Mouse (Mus musculus) heart, adult 8-10 months (tissue): ENCODE data around the gene Gfap. TPM values are rescaled to one million over a fixed set of nuclear protein-coding genes. Genes with fewer than 3 reads are reported as not detected.
A peak's percentile ranks its signal among the peaks of the same experiment; 100 is the strongest.

Experiments
- DNase-seq: peaks from one replicate; pipeline ENCODE4 v3.0.0; 2022; ENCODE audit warnings: low spot score
- total RNA-seq, 4 experiments: library from RNA; stranded (reverse); gene quantifications; 2 replicates each; pipeline ENCODE4 v1.2.4; 2022

Gfap gene
- total RNA-seq, 4 experiments from 2014 or later = 0.09 to 0.38 (median 0.27) TPM

DNA sequence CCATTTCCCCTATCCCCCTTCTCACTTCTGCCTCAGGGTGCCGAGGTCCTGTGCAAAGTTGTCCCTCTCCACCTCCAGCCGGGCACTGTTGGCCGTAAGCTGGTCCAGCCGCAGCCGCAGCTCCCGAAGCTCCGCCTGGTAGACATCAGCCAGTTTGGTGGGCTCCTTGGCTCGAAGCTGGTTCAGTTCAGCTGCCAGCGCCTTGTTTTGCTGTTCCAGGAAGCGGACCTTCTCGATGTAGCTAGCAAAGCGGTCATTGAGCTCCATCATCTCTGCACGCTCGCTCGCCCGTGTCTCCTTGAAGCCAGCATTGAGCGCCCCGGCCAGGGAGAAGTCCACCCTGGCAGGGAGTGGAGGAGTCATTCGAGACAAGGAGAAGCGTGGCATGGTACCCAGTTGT is 4.1 kb downstream of the Gfap start:
- DNase-seq = no peak

DNA sequence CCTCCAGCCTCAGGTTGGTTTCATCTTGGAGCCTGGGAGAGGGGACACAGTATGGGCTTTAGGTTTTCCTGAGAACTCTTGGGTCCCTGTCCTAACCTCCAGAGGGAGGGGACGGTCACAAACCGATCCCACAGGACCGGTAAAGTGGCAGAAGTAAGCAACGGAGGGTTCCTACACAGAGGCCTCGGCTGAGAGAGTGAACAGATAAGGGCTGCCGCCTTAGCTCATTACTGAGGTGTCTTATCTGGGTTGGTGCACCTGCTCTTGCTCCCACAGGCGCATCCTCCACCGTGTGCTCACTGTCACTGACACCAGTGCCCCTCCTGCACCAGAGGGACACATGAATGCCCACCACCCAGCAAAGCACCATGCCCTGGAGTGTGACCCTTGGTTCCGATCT is 4.9 kb downstream of the Gfap start:
- DNase-seq = no peak

DNA sequence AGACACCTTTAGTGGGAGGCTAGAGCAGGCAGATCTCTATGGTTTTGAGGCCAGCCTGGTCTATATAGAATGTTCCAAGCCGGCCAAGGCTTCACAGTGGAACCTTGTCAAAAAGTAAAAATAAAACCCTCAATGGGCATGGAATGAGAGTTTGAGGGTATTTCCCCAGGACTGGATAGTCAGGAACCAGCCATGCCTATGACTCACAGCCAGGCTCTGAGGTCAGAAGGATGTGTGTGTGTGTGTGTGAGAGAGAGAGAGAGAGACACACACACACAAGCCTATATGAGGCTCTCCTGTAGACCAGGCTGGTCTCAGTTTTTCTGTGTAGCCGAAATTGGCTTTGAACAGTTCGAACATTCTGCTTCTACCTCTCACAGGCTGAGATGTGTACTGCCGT is 6.0 kb downstream of the Gfap start:
- DNase-seq = no peak

DNA sequence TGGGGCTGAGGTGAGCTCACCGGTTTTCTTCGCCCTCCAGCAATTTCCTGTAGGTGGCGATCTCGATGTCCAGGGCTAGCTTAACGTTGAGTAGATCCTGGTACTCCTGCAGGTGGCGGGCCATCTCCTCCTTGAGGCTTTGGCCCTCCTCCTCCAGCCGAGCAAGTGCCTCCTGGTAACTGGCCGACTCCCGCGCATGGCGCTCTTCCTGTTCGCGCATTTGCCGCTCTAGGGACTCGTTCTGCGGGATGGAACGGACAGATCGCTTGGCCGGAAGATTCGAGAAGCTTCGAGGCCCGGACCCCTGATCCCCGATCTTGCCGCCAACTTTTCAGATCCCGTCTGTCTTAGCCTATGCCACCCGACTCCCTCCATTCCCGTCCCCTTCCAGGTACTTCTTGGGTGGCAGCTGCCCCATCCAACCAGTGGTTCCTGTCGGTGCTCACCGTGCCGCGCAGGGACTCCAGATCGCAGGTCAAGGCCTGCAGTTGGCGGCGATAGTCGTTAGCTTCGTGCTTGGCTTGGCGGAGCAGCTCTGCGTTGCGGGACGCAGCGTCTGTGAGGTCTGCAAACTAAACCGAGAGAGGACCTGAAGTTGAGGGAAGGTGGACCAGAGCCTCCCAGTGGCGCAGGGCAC is 7.6 kb downstream of the Gfap start:
- DNase-seq = peak; percentile 47

DNA sequence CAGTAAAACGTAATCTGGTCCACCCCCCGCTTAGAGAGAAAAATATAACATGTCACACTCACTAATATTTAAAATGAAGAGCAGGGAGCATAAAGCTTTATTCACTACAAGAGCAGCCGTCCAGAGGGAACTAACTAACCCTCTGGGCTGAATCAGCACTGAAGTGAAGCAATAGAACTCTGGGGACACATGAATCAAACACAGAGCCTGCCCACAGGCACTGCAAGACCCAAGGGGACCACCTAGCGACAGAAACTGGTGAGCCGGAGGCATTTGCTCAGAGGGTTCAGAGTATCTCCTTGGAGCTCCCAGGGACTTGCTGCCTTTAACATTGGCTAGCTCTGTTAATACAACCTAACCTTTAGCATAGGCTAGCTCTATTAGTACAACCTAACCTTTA is 10.6 kb downstream of the Gfap start:
- no peak for DNase-seq

DNA sequence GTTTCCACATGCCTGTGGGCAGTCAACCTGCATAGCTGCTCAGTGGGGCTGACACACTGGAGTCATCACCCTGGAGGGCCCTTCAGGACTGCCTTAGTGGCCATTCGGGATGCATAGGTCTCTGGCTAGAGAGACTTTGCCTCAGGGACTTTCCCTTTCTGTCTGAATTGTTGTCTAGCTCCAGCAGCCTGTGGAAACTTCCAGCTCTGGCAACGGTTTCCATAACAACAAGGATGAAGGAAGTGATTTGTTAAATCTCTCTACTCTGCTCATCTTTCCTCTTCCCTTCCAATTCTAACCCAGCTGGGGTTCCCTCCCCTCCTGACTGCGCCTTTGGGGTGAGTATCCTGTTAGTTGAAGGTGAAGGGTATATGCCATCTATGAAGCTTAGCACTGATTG is 12.6 kb downstream of the Gfap start:
- DNase-seq = no peak

DNA sequence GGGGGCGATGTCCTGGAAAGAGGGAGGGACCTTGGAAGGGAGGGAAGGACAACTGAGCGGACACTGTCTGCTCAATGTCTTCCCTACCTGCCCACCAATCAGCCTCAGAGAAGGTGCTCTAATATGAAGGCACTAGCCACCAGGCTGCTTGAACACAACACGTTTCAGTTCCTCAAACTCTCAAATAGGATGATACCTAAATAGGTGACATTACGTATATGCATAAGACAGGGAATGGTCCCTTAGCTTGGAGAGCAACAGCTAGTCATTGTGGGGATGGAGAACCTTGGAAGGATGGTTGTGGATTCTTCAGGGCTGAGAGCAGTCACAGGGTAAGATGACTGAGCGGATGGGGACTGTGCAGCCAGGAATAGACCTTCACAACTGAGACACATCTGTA is 13.3 kb downstream of the Gfap start:
- no peak for DNase-seq

DNA sequence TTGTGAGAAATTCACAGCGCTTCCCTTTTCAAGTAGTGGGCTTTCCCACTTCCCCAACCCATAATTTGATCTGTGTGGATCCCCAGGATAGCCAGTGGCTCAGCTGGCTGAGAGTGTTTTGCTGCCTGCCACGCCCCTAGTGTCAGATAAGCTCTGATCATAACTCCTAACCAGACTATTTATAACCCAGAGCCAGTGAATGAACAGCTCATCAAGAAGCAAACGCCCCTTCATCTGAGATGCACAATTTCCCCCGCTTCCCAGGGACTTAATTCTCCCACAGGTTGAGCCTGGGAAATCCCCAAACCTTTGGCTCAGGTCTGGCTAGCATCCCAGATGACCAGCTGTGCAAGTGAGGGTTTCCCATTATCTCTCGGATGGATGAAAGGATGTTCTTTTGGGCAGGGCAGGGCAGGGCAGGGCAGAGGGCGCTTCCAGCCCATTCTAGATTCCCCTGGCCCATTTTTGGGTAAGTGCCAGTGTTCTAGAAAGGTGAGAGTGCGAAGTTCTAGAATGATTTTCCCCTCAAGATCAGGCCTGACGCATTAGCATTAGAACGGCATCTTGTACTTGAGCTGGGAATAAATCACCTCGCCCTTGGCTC is 16.0 kb downstream of the Gfap start, which contains the start of gene Fam187a:
Gene Fam187a, plus strand, starts transcription at position 554 of the 604 bp plus-strand sequence.
- no peak for DNase-seq

DNA sequence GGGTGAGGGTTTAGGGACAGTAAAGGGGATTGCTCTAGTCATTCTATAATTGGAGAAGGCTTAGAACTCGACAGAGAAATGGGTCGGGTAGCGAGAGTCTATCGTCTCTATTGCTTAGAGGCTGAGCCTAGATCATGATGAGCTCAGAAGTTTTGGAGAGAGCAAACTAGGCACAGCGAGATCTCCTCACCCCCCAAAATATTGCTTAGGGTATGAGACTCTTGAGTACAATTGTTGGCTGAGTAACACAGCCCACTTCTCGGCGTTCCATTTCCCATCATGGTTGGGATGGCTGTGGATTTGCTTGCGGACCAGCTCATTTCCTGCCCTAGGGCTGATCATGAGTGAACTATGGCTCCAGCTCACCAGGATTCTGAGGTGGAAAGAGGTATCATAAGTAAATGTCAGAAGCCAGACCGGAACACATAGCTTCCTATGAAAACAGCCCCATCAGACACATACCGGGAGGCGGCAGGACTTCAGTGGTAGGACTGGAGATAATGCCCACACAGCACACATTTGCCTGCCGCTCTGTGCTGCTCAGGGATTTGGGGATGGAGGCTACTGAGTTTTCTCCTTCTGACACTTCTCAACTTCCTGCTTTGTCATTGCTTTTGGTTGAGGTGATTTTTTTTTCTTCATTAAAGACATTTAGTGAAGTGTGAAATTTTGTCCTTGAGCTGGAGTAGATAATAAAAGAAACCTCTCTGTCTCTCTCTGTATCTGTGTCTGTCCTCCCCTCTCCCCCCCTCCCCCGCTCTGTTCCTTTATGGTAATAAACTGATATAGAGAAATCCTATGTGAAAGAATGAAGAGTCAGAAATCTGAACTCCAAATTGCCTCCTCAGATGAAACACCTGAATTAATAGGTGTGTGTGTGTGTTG is 19.2 kb downstream of the Gfap start:
- no peak for DNase-seq

DNA sequence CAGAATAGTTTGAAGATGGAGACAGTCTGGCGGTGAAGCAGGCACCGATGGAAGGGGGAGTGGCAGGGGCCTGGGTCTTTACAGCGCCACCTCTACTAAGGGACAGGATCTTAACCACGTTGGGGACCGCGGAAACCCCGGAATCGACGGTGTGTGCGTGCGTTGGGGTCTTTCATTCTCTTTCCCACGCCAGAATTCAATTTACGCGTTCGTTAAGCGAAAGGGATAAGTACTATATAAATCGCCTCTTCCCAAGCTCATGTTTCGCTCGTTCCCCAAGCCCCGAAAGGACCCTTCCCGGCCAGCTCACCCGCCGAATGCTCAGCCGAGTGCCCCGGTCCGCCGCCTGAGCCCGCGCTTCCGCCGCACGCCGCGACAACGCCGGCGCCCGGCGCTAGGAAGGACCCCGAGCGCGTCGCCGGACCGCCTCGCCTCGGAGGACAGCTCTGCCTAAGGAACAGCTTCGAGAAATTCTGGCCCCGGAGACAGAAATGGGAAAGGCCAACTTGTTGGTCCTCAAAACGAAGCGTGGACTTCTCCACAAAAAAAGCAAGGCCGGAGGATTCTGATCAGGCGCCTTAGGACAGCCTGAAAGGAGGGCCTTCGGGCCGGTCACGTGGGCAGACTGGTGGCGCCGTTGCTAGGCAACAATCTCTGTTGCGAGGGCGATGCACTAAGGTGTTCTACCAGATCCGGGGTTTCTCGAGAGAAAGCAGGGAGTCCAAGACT is 20.0 kb downstream of the Gfap start, which contains the start of the genes Eftud2 and Ccdc103:
Gene Eftud2, minus strand, starts transcription at position 401 of the 729 bp plus-strand sequence.
Gene Ccdc103, plus strand, starts transcription at position 620 of the 729 bp plus-strand sequence.
- DNase-seq = peak; percentile 95

DNA sequence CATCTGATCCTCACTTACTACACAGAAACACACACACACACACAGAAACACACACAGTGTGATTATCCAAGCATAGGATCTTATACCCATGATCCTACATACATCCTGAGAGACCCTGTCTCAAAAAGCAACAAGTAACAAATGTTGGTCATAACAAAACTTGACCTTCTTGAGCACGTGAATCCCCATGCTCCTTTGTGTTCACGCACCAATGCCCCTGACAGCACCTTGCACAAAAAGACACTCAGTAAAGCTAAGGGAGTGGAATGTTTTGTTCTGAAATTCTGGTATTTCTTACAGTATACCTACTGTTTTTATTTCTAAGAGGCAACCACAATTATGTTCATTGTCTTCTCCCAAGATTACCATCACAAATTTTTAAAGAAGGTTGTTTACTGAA is 21.2 kb downstream of the Gfap start:
- DNase-seq = no peak

DNA sequence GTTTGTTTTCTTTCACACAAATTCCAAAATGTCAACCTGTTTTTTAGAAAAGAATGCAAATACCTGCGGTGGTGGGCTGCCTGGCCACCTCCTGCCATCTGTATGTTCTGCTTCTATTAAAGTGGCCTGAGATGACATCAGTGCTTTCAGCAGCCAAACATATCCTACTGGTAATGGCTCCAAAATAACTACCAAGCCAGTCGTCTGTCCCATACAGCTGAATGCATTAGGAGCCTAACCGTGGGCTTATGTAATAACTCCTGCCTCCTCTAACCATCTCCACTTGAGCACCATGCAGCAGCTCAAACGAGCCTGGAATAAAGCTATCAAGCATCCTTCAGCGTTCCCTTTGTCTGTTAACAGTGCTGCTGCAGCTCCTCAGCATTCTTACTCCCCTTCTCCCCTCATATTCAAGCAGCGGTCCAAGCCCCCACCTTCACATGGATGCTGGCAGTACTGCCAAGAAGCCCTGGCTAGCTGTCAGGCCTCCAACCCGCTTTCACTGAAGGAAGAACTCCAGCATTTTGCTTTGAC is 25.8 kb downstream of the Gfap start:
- DNase-seq = no peak

DNA sequence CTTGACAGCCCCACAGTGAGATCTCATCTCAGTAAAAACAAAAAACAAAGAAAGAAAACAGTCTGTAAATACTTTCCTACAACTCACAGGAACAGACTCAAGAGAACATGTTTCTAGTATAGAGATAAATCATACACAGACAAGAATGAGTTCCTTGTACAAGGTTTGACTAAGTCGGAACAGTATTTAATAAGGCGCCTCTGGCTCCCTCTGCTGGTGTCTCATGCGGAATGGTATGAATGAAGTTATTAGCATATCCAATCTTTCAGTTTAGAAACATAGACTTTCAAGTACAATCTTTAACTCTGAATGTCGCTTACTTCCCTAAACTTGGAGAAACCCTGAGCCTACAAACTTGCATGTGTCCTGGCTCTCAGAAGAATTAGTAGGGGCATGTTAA is 36.4 kb downstream of the Gfap start:
- DNase-seq = peak; percentile 48

DNA sequence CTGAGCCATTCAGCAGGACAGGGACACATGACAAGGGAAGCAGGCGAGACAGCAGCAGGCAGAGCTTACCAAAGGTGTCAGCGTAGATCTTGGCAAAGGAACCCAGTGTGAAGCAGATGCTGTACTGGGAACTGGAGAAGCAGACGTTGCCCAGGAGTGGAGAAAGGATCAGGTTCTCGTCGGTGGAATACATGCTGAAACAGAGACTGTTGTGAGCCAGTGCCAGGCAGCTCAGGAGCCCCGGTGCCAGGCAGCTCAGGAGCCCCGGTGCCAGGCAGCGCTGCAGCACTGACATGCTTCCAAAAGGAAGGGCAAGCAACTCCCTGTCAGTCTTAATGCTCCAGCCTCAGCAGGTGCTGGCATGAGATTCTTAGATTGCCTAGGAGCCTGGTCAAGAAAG is 40.8 kb downstream of the Gfap start:
- no peak for DNase-seq

DNA sequence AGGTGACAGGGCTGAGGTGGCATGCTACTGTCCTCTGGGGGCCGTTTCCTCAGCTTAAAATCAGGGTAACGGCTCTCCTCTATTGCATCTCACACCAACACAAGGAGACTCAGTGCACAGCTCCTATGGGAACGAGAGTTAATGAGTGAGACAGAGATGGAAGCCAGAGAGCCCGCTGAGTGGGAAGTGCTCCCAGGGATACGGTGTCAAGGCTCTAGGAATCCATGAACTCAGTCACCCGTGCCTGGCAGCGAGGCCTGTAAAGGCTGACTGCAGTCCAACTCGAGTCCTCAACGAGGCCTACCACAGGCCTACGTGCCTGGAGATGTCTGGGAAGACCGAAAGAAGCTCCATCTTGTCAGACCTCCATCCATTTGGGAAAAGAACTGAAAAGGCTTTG is 41.8 kb downstream of the Gfap start:
- DNase-seq = no peak

DNA sequence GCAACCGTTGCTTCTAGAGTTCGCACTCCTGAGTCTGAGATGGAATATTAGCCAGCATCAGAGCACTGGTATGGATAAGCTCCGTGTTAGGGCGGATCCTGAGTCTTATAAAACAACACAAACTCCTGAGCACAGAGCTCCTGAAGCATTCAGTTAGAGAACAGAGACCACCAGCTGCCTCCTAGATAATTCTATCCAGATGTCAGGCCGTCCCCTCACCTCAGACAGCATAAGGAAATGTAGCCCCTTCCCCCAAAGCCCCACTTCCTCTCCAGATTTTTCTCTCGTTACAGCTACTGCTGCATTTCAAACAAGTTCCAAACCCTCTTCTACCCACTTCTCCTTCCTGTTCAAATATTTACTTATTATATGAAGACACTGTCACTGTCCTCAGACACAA is 44.8 kb downstream of the Gfap start:
- no peak for DNase-seq

DNA sequence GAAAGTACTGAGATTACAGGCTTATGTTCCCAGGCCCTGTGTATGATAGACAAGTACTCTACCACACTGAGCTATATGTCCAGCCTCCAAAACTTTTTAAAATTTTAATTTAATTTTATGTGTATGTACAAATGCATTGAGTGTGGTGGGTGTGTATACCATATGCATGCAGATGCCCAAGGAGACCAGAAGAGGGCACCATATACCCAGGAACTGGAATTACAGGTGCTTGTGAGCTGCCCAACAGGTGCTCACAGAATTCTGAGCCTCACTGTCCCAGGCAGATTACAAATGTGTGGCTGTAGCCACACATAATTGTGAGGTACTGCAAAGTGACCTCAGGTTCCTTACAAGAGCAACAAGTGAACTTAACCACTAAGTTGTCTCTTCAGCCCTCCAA is 47.0 kb downstream of the Gfap start:
- no peak for DNase-seq

DNA sequence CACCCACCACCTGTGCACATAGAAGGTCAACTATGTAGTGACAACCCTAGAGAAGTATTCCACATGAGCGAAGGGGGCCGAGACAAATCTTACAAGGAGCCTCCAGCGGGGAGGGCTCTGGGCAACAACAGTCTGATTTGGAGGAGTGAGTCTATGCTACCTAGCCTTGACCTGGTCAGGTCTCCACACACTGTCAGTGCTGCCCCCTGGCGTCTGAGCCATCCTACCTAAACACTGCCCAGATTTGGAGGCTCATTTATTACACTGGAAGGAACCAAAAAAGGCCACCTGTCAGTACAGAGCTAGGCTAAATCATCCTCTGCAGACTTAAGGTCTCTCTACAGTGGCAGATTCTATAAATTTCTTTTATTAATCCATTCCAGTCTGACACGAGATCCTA is 48.8 kb downstream of the Gfap start:
- peak; percentile 50 for DNase-seq

DNA sequence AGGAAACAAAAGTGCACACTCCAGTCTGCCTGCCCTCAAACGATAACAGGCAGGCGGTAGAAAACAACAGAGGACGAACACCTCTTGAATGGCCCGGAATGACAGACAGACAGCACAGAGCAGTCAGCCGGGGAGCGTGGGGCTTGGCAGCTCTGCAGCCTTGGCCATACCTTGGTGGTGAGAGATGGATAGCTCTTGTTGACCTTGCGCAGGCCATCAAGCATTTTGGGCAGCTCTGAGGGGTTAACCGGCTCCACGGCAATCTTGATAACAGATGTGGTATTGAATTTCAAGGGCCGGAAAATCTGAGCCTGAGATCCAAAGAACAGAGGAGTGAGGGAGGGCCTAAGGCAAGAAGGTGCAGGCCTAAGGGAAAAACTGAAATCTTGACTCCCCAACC is 54.8 kb downstream of the Gfap start:
- no peak for DNase-seq

DNA sequence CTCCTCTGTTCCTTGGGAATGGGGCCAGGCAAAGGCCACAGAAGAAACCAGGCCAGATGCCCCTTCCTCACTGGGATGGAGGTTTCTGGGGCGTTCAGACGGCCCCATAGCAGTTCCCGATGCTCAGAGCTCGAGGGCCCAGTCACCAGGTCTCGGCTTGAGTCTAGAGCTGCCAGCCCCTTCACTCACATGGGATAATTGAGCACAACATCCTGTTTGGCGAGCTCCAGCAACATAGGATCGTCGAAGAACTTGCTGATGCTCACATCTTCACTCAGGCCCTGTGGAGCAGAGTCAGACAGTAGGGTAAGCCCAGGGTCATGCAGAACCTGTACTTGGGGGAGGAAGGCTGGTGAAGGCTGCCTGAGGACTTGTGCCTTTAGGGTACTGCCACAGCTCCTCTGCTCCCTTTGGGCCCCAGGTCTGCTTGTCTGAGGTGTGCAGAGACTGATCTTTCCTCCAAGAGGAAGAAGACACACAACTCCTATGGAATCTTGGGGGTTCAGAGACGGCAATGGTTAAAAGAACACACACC is 62.0 kb downstream of the Gfap start:
- DNase-seq = no peak

DNA sequence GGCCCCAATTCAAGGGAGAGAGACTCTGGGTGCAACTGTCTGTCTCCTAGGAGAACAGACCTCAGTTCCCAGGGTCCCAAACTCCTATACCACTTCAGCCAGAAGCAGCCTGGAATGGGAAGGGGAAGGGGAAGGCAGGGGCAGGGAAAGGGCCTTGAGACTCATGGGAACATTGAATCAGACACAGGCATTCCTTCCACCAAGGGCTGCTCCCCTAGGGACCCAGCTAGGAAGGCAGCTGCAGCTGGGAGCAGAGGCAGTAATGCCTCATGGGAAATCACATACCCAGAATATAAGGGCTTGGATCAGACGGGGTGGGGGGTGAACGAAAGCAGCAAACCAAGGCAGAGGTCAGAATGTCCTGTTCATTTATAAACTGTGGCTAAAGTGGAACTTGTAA is 62.6 kb downstream of the Gfap start:
- peak; percentile 49 for DNase-seq
